Mouse (Mus musculus) cerebellum, adult 2 months (tissue): Measurements from ENCODE around the gene Lin37.

Experiments used
- CTCF ChIP-seq: fragments of 200-500 bp; IDR thresholded peaks from 2 replicates; pipeline ENCODE4 v1.5.1; 2011; ENCODE audit warnings: low read depth, mild to moderate bottlenecking, control low read depth, low read length, moderate library complexity, borderline replicate concordance; ENCODE audit not compliant: insufficient read depth
- POLR2A ChIP-seq: fragments of 200-500 bp; IDR thresholded peaks from 2 replicates; pipeline ENCODE4 v1.6.1; 2011; ENCODE audit warnings: low read length, control low read depth, borderline replicate concordance; ENCODE audit not compliant: insufficient read depth

DNA sequence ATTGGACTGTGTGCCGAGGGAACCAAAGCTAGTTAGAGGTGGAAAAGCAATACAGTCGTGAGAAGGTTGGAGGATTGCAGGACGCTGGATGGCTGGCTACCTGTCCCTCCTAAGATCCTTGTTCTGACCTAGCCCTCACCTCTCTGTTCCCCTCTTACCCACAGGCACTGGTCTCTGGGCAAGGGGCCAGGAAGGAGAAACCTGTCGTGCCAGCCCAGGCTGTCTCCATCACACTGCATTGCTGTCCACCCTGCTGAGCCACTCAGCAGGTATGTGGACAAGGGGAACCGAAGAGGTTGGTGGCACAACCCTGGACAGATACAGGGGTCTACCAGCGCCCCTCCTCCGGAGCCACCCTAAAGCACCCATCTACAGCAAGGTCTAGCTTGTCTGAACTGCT, 41.0 kb upstream of the Lin37 start:
- TF ChIP-seq CTCF (no peak), POLR2A (no peak)
